Mouse (Mus musculus): Measurements from ENCODE around the gene Tsc22d1.

Gene Tsc22d1

DNA sequence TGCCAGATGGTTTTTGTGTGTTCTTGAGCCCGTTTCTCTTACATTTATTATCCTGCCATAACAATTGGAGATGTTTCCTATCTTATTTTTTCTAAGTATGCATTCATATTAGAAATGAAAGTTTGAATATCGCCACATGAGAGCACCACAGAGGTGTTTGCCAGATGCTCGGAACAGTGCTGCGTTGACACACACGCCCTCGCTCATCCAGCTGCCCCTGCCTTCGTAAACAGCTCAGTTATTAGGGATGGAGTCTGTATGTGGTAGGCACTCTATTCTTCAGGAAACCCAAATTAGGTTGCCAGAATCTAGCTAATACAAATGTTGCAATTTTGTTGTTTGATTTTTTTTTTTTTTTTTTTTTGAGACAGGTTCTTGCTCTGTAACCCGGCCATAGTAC is 18.1 kb downstream of the Tsc22d1 start:
- DNase-seq (ENCODE audit: extremely low read depth, low read depth) = no peak

GRCm38 (mm10) chr14:76442160-76442559 is 27.4 kb downstream of the Tsc22d1 start:
- DNase-seq (ENCODE audit: extremely low read depth, low read depth) = no peak

- no peak for DNase-seq (ENCODE audit: extremely low read depth, low read depth)
These were observed 34.2 kb downstream of the Tsc22d1 start for GRCm38 (mm10) chr14:76448987-76449386.

- DNase-seq (ENCODE audit: extremely low read depth, low read depth) = no peak
These were observed 36.2 kb downstream of the Tsc22d1 start for GRCm38 (mm10) chr14:76451011-76451410.

GRCm38 (mm10) chr14:76452751-76453360 is 38.1 kb downstream of the Tsc22d1 start:
- DNase-seq (ENCODE audit: extremely low read depth, low read depth) = no peak

DNA sequence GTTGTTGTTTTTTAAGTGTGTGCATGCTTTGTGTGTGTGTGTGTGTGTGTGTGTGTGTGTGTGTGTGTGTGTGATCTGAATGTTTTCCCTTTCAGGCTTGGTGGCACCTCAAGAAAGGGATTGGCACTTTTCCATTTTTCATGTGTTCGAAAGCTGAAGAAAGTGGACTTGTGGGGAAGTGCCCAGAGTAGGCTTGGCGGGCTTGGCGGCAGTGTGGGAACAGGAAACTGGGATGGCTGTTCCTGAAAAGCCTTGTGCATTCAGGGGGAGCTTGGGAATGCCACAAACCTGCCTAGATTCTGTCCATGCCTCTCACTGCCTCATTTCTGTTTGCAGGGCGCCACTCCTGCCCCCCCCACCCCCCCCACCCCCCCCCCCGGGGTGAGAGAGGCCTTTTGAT is 39.9 kb downstream of the Tsc22d1 start:
- DNase-seq (ENCODE audit: extremely low read depth, low read depth) = no peak

DNA sequence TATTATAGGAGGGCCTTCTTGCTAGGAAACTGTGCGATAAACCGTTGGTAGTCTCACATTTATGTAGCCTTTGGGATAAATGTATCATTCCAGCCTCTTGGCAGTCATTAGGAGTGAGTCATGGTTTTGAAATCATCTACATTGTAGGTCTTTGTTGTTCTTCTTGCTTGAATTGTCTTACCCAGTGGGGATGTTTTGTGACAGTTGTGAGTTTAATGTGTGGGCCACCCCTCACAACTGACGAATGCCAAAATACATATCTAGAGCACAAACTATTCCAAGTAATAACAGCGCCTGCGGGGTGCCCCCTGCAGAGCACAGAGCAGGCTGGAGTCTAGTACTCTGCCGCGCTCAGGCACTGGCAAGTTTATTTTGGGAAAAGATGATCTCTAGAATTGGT is 40.4 kb downstream of the Tsc22d1 start:
- DNase-seq (ENCODE audit: extremely low read depth, low read depth) = no peak

- no peak for DNase-seq (ENCODE audit: extremely low read depth, low read depth)
These were observed 42.9 kb downstream of the Tsc22d1 start for GRCm38 (mm10) chr14:76457696-76458095.

DNA sequence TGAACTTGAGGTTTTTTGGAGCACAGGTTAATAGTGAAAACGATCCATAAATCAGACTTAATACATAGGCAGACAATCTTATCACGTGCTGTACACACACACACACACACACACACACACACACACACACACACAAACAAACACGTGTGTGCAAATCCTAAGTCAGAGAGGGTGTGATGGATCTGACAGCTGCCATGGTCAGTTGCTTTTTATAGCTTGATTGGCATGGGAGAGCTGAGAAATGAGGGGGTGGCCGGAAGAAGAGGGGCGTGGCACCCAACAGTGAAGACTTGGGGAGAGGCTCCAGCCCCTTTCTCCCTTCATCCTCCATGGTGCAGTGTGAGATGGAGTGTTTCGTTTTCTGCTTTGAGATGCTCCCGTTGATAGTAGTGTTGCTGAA is 45.4 kb downstream of the Tsc22d1 start:
- DNase-seq (ENCODE audit: extremely low read depth, low read depth) = no peak

DNA sequence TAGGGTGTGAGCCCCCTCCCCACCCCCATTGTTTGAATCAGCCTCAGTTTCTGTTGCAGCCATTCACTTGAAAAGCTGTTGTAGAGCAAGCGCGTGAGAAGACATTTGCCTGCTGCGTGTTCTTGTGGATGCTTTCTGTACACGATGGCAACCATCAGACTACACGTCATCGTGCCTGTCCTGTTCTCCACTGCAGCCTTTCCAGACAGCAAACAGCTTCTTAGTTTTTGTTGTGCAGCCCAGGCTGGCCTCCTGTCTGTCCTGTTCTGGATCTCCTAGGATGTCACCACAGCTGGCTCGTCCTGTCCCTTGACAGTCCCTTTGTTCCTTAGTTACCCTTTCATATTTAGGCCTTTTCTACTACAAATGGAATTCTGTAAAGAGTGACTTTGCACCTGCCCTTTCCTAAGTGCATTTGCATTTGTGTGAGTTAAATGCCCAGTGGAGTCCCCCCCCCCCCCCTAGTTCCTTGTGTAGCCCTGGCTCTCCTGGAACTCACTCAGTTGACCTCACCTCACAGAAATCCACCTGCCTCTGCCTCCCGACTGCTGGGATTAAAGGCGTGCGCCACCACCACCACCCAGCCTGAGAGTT is 46.5 kb downstream of the Tsc22d1 start:
- DNase-seq (ENCODE audit: extremely low read depth, low read depth) = no peak

- no peak for DNase-seq (ENCODE audit: extremely low read depth, low read depth)
These were observed 48.8 kb downstream of the Tsc22d1 start for GRCm38 (mm10) chr14:76463414-76464098.

DNA sequence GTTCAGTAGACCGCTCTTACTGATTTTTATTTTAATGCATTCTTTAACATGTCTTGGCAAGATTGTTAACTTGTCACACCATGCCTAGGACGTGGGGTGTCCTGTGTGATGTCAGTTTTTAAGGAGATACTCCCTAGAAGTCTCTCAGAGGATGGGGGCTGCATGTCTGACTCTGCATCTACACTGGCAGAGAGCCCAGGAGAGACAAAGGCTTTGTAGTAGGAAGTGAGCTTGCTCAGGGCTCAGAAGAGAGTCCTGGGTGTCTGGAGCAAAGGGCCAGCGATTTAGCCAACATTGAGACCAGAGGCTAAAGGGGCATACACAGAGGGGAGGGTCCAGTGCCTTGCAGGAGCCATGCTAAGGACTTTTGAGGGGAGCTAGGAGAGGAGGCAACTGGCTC is 50.2 kb downstream of the Tsc22d1 start:
- no peak for DNase-seq (ENCODE audit: extremely low read depth, low read depth)

DNA sequence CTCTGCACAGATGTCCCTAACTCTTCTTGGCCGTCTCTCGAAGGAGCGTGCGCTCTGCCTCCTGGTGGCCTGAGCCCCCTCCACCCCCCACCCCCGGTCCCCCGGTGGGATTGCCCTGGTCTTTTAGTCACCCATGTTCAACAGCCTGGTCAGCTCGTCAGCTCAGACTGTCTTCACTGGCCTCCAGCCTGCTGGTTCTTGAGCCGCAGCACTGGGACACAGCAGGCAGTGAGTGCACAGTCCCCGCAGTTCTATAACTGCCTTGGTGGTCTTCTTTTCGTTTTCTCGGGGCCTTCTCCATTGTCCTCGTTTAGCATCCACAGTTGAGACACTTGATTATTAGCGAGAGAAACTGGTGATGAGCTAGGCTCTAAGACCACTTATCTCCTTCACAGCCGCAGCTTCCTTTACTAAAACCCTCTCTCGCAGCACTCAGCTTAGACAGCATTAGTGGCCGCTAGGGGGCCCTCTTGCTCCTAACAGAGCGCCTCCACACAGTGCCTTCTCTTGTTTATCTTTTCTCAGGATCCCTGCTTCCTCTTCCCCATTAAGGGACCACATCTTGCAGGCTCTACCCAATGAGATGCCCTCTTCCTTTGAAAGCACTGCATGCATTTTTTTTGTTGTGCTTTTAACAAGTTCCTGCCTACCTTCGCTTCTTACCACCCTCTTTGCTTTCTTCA is 52.0 kb downstream of the Tsc22d1 start:
- peak; percentile 75 for DNase-seq (ENCODE audit: extremely low read depth, low read depth)

- no peak for DNase-seq (ENCODE audit: extremely low read depth, low read depth)
These were observed 53.2 kb downstream of the Tsc22d1 start for GRCm38 (mm10) chr14:76467932-76468331.

GRCm38 (mm10) chr14:76471301-76471700 is 56.5 kb downstream of the Tsc22d1 start:
- DNase-seq (ENCODE audit: extremely low read depth, low read depth) = no peak

DNA sequence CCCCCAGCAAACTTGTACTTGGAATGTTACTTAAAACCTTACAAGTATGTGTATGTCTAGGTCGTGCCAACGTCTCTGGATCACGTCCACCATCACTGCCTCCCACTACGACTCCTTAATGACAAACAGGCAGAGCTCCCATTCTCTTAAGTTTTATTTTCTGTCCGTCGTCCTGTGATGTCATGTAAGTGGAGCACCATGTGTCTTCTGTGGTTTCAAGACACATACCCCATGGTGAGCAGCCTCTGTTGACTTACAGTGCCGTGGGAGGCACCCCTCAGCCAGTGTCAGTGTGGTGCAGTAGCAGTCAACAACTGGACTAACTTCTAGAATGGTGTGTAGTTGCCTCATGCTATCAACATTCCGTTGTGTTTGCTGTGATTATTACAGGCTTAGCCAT is 57.7 kb downstream of the Tsc22d1 start:
- DNase-seq (ENCODE audit: extremely low read depth, low read depth) = no peak

DNA sequence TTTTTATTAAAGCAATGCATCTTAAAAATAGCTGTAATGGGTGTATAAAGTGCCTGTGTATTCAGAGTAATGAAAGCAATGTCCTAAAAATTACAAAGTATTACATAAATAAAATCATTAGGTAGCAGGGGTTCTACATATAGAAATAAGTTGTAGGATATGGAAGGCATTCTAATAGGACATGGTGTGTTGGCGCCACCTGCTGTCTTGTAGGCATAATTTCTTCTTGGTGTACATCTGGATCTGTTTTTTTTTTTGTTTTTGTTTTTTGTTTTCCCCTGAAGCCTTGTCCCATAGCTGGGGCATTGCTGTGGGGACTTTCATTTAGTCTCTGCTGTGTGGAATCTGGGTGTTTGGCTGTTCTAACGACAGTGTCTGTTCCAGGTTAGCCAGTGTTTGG is 58.6 kb downstream of the Tsc22d1 start:
- peak; percentile 60 for DNase-seq (ENCODE audit: extremely low read depth, low read depth)

DNA sequence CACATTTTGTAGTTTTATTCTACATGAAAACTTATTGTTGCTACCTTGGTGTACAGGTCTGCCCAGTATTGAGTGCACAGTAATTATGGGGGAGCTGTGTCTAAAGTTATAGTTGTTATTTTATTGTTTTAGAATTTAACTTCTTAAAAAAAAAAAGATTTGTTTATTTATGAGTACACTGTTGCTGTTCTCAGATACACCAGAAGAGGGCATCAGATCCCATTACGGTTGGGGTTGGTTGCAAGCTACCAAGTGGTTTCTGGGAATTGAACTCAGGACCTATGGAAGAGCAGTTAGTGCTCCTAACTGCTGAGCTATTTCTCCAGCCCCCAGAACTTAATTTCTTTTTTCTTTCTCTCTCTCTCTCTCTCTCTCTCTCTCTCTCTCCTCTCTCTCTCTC is 59.4 kb downstream of the Tsc22d1 start:
- DNase-seq (ENCODE audit: extremely low read depth, low read depth) = peak; percentile 39

DNA sequence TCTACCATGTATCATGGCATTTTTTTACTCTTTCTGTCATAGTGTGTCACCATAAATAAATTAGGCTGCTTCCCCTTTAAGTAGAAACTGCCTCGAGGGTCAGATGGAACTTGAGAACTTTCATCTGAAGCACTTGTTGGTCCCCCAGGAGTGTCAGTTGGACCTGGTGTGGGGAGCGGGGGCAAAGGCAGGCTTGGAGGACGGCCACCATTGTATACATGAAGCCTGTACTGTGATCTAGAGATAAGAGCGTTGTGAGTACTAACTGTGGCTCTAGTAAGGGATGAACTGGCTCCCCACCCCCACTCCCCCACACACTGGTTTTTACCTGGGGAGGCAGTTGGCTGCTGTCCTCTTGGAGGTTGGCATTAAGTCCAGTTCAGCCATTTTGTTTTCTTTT is 62.0 kb downstream of the Tsc22d1 start:
- DNase-seq (ENCODE audit: extremely low read depth, low read depth) = no peak

DNA sequence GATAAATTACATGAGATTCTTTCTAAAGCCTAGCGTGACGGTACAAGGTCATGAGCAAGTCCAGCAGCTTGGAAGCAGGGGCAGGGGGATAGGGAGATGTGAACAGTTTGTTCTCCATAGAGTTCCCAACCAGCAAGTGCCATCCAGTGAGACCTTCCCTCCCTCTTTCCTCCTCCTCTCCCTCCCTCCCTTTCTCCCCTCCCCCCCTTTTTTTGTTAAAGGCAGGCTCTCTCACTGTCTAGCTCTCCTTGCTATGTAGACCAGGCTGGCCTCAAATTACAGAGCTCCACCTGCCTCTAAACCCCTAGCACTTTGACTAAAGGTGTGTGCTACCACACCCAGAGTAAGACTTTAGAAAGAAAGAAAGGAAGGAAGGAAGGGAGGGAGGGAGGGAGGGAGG is 63.3 kb downstream of the Tsc22d1 start:
- DNase-seq (ENCODE audit: extremely low read depth, low read depth) = no peak

- DNase-seq (ENCODE audit: extremely low read depth, low read depth) = no peak
These were observed 63.9 kb downstream of the Tsc22d1 start for GRCm38 (mm10) chr14:76478616-76479015.

DNA sequence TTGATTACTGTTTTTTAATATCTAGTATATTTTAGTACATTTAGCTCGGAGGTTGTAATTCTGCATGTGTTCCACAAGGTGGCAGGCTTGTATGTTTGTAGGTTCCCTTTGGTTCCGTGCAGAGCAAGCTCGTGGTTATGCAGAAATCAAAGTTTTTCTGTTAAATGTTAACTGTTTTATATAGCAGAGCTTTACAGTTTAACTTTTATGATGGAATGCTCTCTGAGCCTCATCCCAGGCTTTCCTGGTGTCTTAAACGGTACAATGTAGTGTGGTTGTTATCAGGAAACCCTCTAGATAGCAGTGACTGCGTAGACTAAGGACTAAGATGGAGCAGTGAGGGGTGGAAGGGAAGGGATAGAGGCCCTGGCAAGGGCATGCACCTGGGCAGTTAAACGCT is 65.1 kb downstream of the Tsc22d1 start:
- peak; percentile 26 for DNase-seq (ENCODE audit: extremely low read depth, low read depth)

Data from MEL-GATA-1-ER (cell line).